Mouse (Mus musculus) cortical plate, adult 2 months (tissue): Measurements from ENCODE around the gene Marcks. TPM values are rescaled to one million over a fixed set of nuclear protein-coding genes. Genes with fewer than 3 reads are reported as not detected.
"Not testable (repeated sequence)": the region's sequence is repeated elsewhere in the genome, so short reads cannot be mapped to it uniquely, and the experiment has no call there.

Experiments
- H3K27ac ChIP-seq: fragments of 200-500 bp; 2 replicates; pipeline ENCODE4 v1.5.1; 2012; ENCODE audit warnings: low read length, control low read depth, inconsistent platforms; ENCODE audit not compliant: insufficient read depth
- H3K4me1 ChIP-seq: fragments of 200-500 bp; 2 replicates; pipeline ENCODE4 v1.6.1; 2011; ENCODE audit warnings: low read length; ENCODE audit not compliant: control insufficient read depth, insufficient read depth
- H3K4me3 ChIP-seq: fragments of 200-500 bp; 2 replicates; pipeline ENCODE4 v1.5.1; 2011; ENCODE audit warnings: mild to moderate bottlenecking, low read length, control low read depth; ENCODE audit not compliant: insufficient read depth
- CTCF ChIP-seq: fragments of 200-500 bp; IDR thresholded peaks from 2 replicates; pipeline ENCODE4 v1.5.1; 2011; ENCODE audit warnings: mild to moderate bottlenecking, control low read depth, low read length; ENCODE audit not compliant: insufficient read depth; ENCODE audit errors: extremely low read depth
- POLR2A ChIP-seq: fragments of 200-500 bp; IDR thresholded peaks from 2 replicates; pipeline ENCODE4 v1.6.1; 2011; ENCODE audit warnings: mild to moderate bottlenecking, low read length, control low read depth; ENCODE audit not compliant: insufficient read depth; ENCODE audit errors: extremely low read depth
- polyA plus RNA-seq: library from polyadenylated mRNA; depleted of rRNA; stranded (reverse); fragments of >200 nt; gene quantifications from 2 replicates; pipeline ENCODE4 v1.2.3, GENCODE M21; 2012; rRNA removed

The Marcks gene
- polyA plus RNA-seq, 1 experiment: 87.9 TPM

- H3K4me3 ChIP-seq: no peak overlapping the region
- TF ChIP-seq POLR2A (no peak), CTCF (no peak)
- no peaks in the 10 kb centered on the region for H3K4me1 ChIP-seq
- no peak overlapping the region for H3K27ac ChIP-seq
These were observed 32.4 kb downstream of the Marcks start for GRCm38 (mm10) chr10:37106303-37106702.

- Histone ChIP-seq H3K4me3 (no peak overlapping the region), H3K4me1 (no peaks in the 10 kb centered on the region), H3K27ac (no peak overlapping the region)
- no peak for TF ChIP-seq POLR2A
- TF ChIP-seq CTCF: no peak
These were observed 36.3 kb downstream of the Marcks start for GRCm38 (mm10) chr10:37102227-37103080.

- Histone ChIP-seq H3K27ac (no peak overlapping the region), H3K4me3 (no peak overlapping the region), H3K4me1 (no peaks in the 10 kb centered on the region)
- TF ChIP-seq POLR2A (no peak), CTCF (no peak)
These were observed 37.0 kb downstream of the Marcks start for GRCm38 (mm10) chr10:37101733-37102132.

GRCm38 (mm10) chr10:37096529-37096928, 42.2 kb downstream of the Marcks start:
- no peak overlapping the region for H3K27ac ChIP-seq
- no peak overlapping the region for H3K4me3 ChIP-seq
- TF ChIP-seq POLR2A (no peak), CTCF (no peak)

GRCm38 (mm10) chr10:37095803-37096202, 42.9 kb downstream of the Marcks start:
- Histone ChIP-seq H3K4me3 (no peak overlapping the region), H3K4me1 (no peaks in the 10 kb centered on the region), H3K27ac (no peak overlapping the region)
- no peak for TF ChIP-seq CTCF
- TF ChIP-seq POLR2A: no peak

More at GRCm38 (mm10) chr10:37096529-37096928, 42.2 kb downstream of the Marcks start:
- no peaks in the 10 kb centered on the region for H3K4me1 ChIP-seq

GRCm38 (mm10) chr10:37093306-37093705, 45.4 kb downstream of the Marcks start:
- Histone ChIP-seq H3K27ac (no peak overlapping the region), H3K4me1 (no peaks in the 10 kb centered on the region), H3K4me3 (no peak overlapping the region)
- no peak for TF ChIP-seq POLR2A
- TF ChIP-seq CTCF: no peak

- TF ChIP-seq POLR2A: no peak
- no peak for TF ChIP-seq CTCF
- no peak overlapping the region for H3K4me3 ChIP-seq
- no peak overlapping the region for H3K27ac ChIP-seq
- no peaks in the 10 kb centered on the region for H3K4me1 ChIP-seq
These were observed 48.3 kb downstream of the Marcks start for GRCm38 (mm10) chr10:37090411-37090810.

- not testable (repeated sequence) for H3K4me3 ChIP-seq, H3K4me1 ChIP-seq, H3K27ac ChIP-seq
These were observed 54.6 kb downstream of the Marcks start for GRCm38 (mm10) chr10:37084071-37084470.

Other genes with a start within 250 kb of the Marcks start
- 64.9 and 70.2 TPM in 2 replicates for gene Hdac2, start 164.4 kb downstream of the Marcks start, polyA plus RNA-seq